Mouse (Mus musculus) left cerebral cortex, postnatal 14 days (tissue): ENCODE data around the gene Clec4f. TPM values are rescaled to one million over a fixed set of nuclear protein-coding genes. Genes with fewer than 3 reads are reported as not detected.

Source experiments
- DNase-seq, 2 experiments: peaks; one replicate each; pipeline ENCODE4 v3.0.0; 2021 to 2022; ENCODE audit warnings: low spot score in 2 of 2, mixed read lengths in 1 of 2
- intact Hi-C: fragments of 180-260 bp; cut with DNase I; formaldehyde crosslinking; loops from one replicate; pipeline ENCODE4 v1.15.1; 2025
- long read RNA-seq, 2 experiments: library from polyadenylated mRNA; stranded (forward); transcript quantifications; one replicate each; pipeline ENCODE4 v2.0.0; 2021
- total RNA-seq, 2 experiments: library from RNA; stranded (reverse); gene quantifications; 2 replicates each; pipeline ENCODE4 v1.2.3; 2021

Clec4f gene
- total RNA-seq, result not detected
- long read RNA-seq, experiment 1, result 0 reads
- long read RNA-seq, experiment 2, result 0 reads

DNA sequence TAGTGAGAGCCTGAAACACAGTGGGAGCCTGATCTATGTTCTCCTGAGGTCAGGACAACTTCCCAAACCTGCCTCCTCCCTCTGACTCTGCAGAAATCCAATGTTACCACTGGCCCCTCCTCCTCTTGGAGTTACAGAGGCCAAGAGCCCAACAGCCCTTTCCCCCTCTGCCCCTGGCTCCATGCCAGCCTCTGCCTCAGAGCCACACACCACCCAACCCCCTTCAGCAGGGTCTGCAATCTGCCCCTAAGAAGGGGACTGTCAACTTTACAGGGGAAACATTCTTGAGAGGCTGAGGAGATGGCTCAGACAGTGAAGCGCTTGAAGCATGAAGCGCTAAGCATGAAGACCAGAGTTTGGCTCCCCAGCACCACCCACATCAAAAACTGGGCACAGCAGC lies at the start of gene Clec4f:
Gene Clec4f, minus strand, starts transcription at position 101 of the 400 bp plus-strand sequence.
- no peak for DNase-seq

GRCm38 (mm10) chr6:83704701-83705100 lies 48.7 kb upstream of the Clec4f start:
- intact Hi-C loops, result no loop called here
- no peak for DNase-seq

More for the DNA sequence above, at the start of gene Clec4f:
- intact Hi-C loops, result no loop called here

DNA sequence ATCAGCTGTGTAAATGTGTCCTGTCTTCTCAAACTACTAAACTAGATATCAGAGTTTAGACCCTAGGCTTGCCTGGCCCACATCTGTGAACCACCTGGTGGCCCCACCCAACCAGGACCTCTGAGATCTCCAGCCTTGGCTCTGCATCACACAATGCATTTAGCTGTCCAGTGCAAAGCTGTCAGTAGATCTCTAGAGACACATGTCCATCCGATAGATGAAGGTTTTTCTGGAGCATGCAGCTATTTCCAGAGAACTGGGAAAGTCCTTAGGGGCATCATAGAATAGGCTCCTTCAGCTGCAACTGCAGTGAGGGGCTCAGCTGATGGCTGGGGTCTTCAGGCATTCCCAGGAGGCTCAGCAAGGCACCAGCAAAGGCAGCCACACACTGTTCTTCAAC lies 48.3 kb upstream of the Clec4f start:
- no peak for DNase-seq
- intact Hi-C loops, result no loop called here

GRCm38 (mm10) chr6:83703722-83704078 lies 47.7 kb upstream of the Clec4f start:
- intact Hi-C loops, result no loop called here
- DNase-seq, result no peak

DNA sequence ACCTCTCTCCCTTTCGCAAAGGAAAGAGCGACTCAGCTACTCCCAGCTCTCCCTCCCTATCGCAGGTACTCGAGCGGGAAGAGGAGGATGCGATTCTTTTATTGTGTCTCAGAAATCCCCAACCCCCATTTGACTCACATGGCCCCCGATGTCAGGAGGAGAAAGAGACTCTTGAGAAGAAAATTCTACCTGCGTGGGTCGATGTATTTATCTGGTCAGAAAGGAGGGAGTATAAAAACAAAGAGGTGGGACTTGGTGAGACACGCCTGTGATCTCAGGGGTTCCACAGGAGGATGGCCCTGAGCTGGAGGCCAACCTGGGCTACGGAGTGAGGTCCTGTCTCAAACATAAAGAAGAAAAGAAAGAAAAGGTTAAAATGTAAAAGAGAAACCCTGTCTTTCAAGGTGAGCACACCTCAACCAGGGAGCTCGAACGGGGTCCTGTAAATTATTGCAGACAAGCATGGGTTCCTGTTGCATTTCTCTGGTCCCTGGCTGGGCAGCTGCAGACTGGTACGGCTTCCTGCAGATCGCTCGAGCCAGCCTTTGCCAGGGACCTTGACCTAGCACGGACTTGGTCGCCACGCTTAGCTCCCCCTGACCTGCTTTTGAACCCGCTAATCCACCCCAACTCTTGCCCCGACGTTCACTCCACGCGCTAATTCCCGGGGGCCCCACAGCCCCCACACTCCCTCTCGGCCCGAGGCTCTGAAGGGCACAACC lies 47.2 kb upstream of the Clec4f start:
- no peak for DNase-seq
- intact Hi-C loops, result no loop called here

DNA sequence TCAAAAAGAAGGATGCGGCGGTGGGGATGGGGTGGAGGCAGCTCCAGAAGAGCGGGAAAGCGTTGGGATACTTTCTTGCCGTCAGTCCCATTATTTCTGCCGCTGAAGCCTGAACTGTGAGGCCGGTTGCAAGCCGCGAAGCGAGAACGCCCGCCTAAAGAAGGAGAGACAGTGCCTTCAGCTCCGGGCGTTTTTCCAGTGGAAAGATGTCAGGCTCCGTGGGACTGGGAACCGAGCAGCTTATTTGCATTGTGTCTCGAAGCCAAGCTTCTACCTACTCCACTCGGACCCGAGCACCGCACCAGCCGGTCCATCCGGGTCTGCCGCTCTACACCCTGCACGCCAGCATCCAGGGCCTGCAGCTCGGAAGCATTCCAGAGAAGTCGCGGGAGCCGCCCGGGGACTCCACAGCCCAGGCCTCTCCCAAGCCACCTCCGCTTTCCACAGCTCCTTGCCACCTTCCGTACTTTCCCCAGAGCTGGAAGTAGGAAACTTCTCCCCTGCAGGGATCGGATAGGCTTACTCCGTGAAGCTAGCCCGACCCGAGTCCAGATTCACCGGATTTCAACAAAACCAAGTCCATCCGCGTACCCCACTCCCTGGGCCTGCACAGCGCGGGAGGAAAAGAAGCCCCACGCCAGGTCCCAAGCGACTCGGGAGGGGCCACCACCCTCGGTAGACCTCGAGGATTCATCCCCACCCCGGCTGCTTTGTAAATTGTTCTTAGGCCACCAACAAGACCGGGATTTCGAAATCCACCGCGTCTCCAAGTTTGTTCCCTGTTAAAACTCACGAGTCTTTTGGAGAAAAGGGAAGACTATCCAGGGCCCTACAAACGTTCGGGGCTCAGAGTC lies 46.4 kb upstream of the Clec4f start:
- DNase-seq, result no peak
- intact Hi-C loops, result no loop called here

DNA sequence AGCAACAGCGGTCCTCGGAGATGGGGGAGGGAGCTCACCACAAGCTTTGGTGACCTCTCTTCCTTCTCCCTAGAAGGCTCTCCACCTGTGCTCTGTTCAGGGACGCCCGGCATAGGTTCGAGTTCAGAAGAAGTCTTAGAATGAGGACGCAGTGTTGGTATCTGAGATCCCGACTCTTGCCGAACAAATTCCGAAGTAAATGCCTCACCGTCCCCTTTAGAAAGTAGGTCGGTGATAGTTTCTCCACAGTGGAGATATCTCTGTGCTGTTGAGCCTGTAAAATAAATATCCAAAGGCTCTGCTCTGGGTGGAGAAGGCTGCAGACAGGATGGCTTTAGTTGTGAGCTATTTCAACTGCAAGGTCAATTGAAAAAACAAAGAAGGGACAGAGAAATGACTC lies 45.0 kb upstream of the Clec4f start:
- intact Hi-C loops, result no loop called here
- DNase-seq, result no peak

- no peak for DNase-seq
- intact Hi-C loops, result no loop called here
Observed at GRCm38 (mm10) chr6:83699971-83700370, 44.0 kb upstream of the Clec4f start.

- intact Hi-C loops, result no loop called here
Observed at GRCm38 (mm10) chr6:83697932-83698331, 41.9 kb upstream of the Clec4f start.

GRCm38 (mm10) chr6:83696684-83697083 lies 40.7 kb upstream of the Clec4f start:
- no peak for DNase-seq
- intact Hi-C loops, result no loop called here

More at GRCm38 (mm10) chr6:83697932-83698331, 41.9 kb upstream of the Clec4f start:
- DNase-seq, result no peak

DNA sequence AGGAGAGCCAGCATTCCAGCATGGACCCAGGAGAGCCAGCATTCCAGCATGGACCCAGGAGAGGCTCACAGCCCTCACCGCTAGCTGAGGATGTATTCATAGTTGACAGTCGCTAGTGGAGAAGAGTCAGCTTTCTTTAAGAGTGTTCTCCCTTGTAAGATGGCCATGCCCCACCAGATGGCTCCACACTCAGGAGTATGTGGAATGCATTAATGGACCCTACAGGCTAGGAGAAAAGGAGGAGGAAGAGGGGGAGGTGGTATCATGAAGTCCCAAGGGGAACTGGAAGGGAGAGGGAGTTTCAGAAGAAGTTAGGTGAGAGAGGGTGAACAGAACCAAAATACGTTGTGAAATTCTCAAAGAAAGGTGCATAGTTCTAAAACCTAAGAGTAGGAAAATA lies 39.7 kb upstream of the Clec4f start:
- intact Hi-C loops, result no loop called here
- DNase-seq, result no peak

DNA sequence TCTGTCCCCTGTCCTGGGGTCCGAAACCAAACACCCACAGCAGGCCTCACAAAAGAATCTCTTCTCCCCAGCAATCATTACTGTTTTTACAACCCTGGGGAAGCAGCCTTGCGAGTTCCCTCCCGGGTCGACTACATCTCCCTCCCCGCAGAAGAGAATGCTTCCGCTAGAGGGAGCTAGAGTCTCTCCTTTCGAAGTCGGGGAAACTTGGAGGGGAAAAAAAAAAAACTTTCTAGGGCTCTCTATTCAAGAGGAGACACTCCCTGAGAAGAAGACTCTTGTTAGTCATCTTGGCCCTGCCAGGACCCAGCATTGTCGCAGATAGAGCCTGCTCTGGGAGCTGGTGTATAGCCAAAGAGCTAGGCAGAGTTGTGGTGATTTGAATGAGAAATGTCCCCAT lies 37.8 kb upstream of the Clec4f start:
- peak; percentile 35 to 64 for DNase-seq
- intact Hi-C loops, result loop anchor here (5.0 kb wide), 1 partner anchor 38 kb away; no protein-coding TSS in a partner anchor

DNA sequence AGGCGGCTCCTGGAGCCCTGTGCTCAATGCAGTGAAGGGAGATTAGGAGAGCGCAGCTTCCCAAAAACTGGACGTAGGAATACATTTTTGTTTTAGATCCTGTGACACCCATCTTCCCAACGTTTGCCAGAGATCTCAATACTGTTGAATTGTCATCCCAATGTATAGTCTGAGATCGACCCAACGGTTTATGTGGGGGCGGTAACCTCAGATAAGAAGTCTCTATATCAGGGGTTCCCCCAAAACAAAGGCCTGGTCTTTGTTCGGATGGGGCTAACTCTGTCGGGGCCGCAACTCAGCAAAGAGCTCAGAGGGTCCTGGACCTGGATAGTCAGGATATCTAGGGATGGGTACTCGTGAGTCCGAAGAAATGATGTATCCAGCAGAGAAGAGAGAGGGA lies 37.0 kb upstream of the Clec4f start:
- intact Hi-C loops, result loop anchor here (5.0 kb wide), 1 partner anchor 39 kb away; no protein-coding TSS in a partner anchor
- no peak for DNase-seq

- intact Hi-C loops, result loop anchor here (2.0 to 5.0 kb wide), 2 partner anchors 41 to 60 kb away; no protein-coding TSS in a partner anchor
- DNase-seq, result no peak
Observed at GRCm38 (mm10) chr6:83690936-83691335, 34.9 kb upstream of the Clec4f start.

GRCm38 (mm10) chr6:83690277-83690676 lies 34.3 kb upstream of the Clec4f start:
- peak; percentile 32 to 39 for DNase-seq
- intact Hi-C loops, result loop anchor here (2.0 to 5.0 kb wide), 2 partner anchors 42 to 61 kb away; no protein-coding TSS in a partner anchor

DNA sequence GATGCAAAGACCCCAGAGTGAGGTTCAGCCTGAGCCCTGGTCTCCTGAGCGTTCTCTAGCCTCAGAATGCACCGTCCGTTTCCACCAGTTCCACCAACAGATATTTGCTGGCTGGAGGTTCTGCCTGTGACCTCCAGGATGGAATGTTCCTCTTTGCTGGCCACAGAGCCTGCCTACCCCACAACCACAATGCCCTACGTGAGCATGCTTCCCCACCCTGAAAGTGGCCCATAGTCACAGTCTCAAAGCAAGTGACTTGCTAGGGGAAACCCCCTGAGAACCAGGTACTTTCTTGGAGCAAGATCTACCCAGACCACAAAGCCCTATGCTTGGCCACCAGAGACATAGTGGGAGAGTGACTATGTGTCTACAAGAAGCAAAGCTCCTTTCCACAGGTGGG lies 33.4 kb upstream of the Clec4f start:
- intact Hi-C loops, result no loop called here

DNA sequence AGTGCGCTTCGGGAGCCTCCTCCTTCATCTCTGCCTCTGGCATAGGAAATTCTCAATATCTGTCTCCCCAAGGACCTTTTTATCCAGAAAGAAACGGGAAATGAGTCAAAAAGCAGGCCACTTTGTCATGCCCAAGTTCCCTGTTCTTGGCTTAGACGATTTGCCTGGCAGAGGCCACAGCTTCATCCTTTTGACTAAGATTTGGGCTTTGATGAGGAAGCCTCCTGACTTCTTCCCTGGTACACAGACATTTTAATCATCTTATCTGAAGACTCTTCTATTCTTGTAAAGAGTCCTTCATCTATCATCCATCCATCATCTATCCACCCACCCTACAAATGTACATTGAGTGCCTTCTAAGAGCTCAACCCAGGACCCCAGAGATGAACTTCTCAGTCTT lies 21.8 kb upstream of the Clec4f start, which contains the start of gene Cd207:
Gene Cd207, minus strand, starts transcription at position 101 of the 400 bp plus-strand sequence.
- no peak for DNase-seq
- intact Hi-C loops, result no loop called here

More for the DNA sequence above, 33.4 kb upstream of the Clec4f start:
- DNase-seq, result no peak

DNA sequence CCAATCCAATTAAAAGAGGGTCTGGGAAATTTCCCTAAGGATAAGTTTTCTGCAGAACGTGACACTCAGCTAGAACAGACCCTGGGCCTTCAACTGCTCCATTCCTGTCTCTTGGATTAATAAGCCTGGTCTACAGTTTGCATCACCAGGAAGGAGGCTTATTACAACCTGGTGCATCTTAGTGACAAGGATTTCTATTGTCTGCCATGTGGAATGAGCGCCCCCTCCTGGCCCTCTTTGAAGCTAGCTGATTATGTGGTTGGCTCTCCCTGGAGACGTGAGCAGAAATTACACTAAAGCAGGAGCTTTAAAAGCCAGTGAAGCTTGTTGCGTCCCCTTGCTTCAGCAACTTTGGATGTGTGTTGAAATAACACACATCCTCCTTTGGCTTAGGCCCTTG lies 17.4 kb upstream of the Clec4f start:
- intact Hi-C loops, result loop anchor here (1.0 to 5.0 kb wide), 2 partner anchors 90 to 321 kb away; no protein-coding TSS in a partner anchor
- DNase-seq, result peak; percentile 82 to 84

GRCm38 (mm10) chr6:83665009-83665408 lies 9.0 kb upstream of the Clec4f start:
- no peak for DNase-seq
- intact Hi-C loops, result no loop called here

DNA sequence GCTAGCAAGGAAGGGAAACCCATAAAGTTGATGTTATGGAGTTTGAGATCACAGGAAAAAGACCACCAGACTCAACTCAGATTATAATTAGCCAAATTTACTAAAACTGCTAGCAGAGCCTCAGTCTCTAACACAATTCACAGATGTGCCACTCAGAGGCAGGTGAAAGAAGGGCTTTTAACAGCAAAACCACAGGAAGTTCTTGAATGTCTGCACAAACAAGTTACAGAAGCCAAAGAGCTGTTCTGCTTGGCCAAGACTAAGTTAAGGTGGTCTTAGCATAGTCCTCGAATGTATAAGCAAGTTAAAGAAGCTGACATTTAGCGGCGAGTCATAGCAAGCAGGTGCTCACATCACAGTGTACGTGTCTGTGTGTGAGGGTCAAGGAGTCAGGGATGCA lies 4.8 kb upstream of the Clec4f start:
- no peak for DNase-seq
- intact Hi-C loops, result no loop called here
